Mouse (Mus musculus): ENCODE measurements around the gene Ppp1r9b. TPM values are rescaled to one million over a fixed set of nuclear protein-coding genes. Genes with fewer than 3 reads are reported as not detected.
A peak's percentile ranks its signal among the peaks of the same experiment; 100 is the strongest.

Ppp1r9b gene
- total and polyA plus RNA-seq, 2 experiments from 2014 or later = 20.4 to 217 TPM

- no peak for TF ChIP-seq CTCF (IDR thresholded peaks at IDR 0.05)
- H3K4me2 ChIP-seq (ENCODE audit: low read depth, low read length, poor library complexity, severe bottlenecking) = peak overlapping the region; percentile 98
- ATAC-seq (ENCODE audit: low FRiP score) = no peak
- no peaks in the 10 kb centered on the region for H3K9me3 ChIP-seq (ENCODE audit: low read length)
- 18% methylated on average over 10 of the region's 10 CpGs for WGBS
- peak overlapping the region; percentile 93 for H3K27ac ChIP-seq (ENCODE audit: low read depth, low read length)
- no peaks in the 10 kb centered on the region for H3K36me3 ChIP-seq (ENCODE audit: insufficient read depth, low read length)
- DNase-seq (ENCODE audit: low spot score) = no peak
- H3K9ac ChIP-seq (replicated peaks; ENCODE audit: low read length, poor library complexity, severe bottlenecking) = peak overlapping the region; percentile 73
- peak overlapping the region; percentile 94 for H3K4me3 ChIP-seq (ENCODE audit: low read depth, low read length)
- no peaks in the 10 kb centered on the region for H3K27me3 ChIP-seq (ENCODE audit: insufficient read depth, low read length)
- H3K4me1 ChIP-seq (ENCODE audit: insufficient read depth, low read length) = peaks cover 24% of the 10 kb centered on the region
Measured at GRCm38 (mm10) chr11:94988780-94989561, 1.9 kb upstream of the Ppp1r9b start.

- DNase-seq (ENCODE audit: low spot score) (peak; percentile 95), ATAC-seq (ENCODE audit: low FRiP score) (peak; percentile 58)
- H3K4me3 ChIP-seq (ENCODE audit: low read depth, low read length) = peak overlapping the region; percentile 94
- H3K27ac ChIP-seq (ENCODE audit: low read depth, low read length) = peak overlapping the region; percentile 93
- under 1% methylated on average over 11 of the region's 12 CpGs for WGBS
- H3K27me3 ChIP-seq (ENCODE audit: insufficient read depth, low read length) = no peaks in the 10 kb centered on the region
- H3K9ac ChIP-seq (replicated peaks; ENCODE audit: low read length, poor library complexity, severe bottlenecking) = peak overlapping the region; percentile 73
- H3K36me3 ChIP-seq (ENCODE audit: insufficient read depth, low read length) = no peaks in the 10 kb centered on the region
- TF ChIP-seq CTCF (IDR thresholded peaks at IDR 0.05) = peak; percentile 3; the same call in 1 of the 2 replicates
- H3K4me2 ChIP-seq (ENCODE audit: low read depth, low read length, poor library complexity, severe bottlenecking) = peak overlapping the region; percentile 98
- peaks cover 29% of the 10 kb centered on the region for H3K4me1 ChIP-seq (ENCODE audit: insufficient read depth, low read length)
- H3K9me3 ChIP-seq (ENCODE audit: low read length) = no peaks in the 10 kb centered on the region
Measured at GRCm38 (mm10) chr11:94989562-94990017, 1.2 kb upstream of the Ppp1r9b start.

- Histone ChIP-seq H3K27me3 (ENCODE audit: insufficient read depth, low read length) (no peaks in the 10 kb centered on the region), H3K9me3 (ENCODE audit: low read length) (no peaks in the 10 kb centered on the region), H3K4me1 (ENCODE audit: insufficient read depth, low read length) (peaks cover 36% of the 10 kb centered on the region), H3K27ac (ENCODE audit: low read depth, low read length) (peak overlapping the region; percentile 93), H3K4me3 (ENCODE audit: low read depth, low read length) (peak overlapping the region; percentile 94), H3K4me2 (ENCODE audit: low read depth, low read length, poor library complexity, severe bottlenecking) (peak overlapping the region; percentile 98), H3K9ac (replicated peaks; ENCODE audit: low read length, poor library complexity, severe bottlenecking) (peak overlapping the region; percentile 91), H3K36me3 (ENCODE audit: insufficient read depth, low read length) (no peaks in the 10 kb centered on the region)
- 40% methylated on average over 6 of the region's 6 CpGs for WGBS
- TF ChIP-seq CTCF (IDR thresholded peaks at IDR 0.05) = no peak
- DNase-seq (ENCODE audit: low spot score) = no peak
- ATAC-seq (ENCODE audit: low FRiP score) = no peak
Measured at GRCm38 (mm10) chr11:94990102-94990748, 610 bp upstream of the Ppp1r9b start.

GRCm38 (mm10) chr11:94991641-94992479 is 1.0 kb downstream of the Ppp1r9b start:
- TF ChIP-seq CTCF (IDR thresholded peaks at IDR 0.05) = no peak
- no peaks in the 10 kb centered on the region for H3K27me3 ChIP-seq (ENCODE audit: insufficient read depth, low read length)
- peak overlapping the region; percentile 93 for H3K27ac ChIP-seq (ENCODE audit: low read depth, low read length)
- H3K9me3 ChIP-seq (ENCODE audit: low read length) = no peaks in the 10 kb centered on the region
- under 1% methylated on average over 92 of the region's 99 CpGs for WGBS
- H3K4me1 ChIP-seq (ENCODE audit: insufficient read depth, low read length) = peaks cover 42% of the 10 kb centered on the region
- H3K36me3 ChIP-seq (ENCODE audit: insufficient read depth, low read length) = peaks cover 8% of the 10 kb centered on the region
- peak overlapping the region; percentile 98 for H3K4me2 ChIP-seq (ENCODE audit: low read depth, low read length, poor library complexity, severe bottlenecking)
- peak overlapping the region; percentile 91 for H3K9ac ChIP-seq (replicated peaks; ENCODE audit: low read length, poor library complexity, severe bottlenecking)
- ATAC-seq (ENCODE audit: low FRiP score) (no peak), DNase-seq (ENCODE audit: low spot score) (peak; percentile 38)
- H3K4me3 ChIP-seq (ENCODE audit: low read depth, low read length) = peak overlapping the region; percentile 94

- ATAC-seq (ENCODE audit: low FRiP score) = no peak
- peak overlapping the region; percentile 32; the same call in 1 of the 2 replicates for H3K27ac ChIP-seq (ENCODE audit: low read depth, low read length)
Measured at GRCm38 (mm10) chr11:94992480-94992753, 1.6 kb downstream of the Ppp1r9b start.

More at GRCm38 (mm10) chr11:94992480-94992753, 1.6 kb downstream of the Ppp1r9b start:
- WGBS = under 1% methylated on average over 20 of the region's 20 CpGs
- no peaks in the 10 kb centered on the region for H3K9me3 ChIP-seq (ENCODE audit: low read length)
- no peaks in the 10 kb centered on the region for H3K27me3 ChIP-seq (ENCODE audit: insufficient read depth, low read length)
- peak overlapping the region; percentile 94 for H3K4me3 ChIP-seq (ENCODE audit: low read depth, low read length)
- peak overlapping the region; percentile 91 for H3K9ac ChIP-seq (replicated peaks; ENCODE audit: low read length, poor library complexity, severe bottlenecking)
- peaks cover 42% of the 10 kb centered on the region for H3K4me1 ChIP-seq (ENCODE audit: insufficient read depth, low read length)
- H3K36me3 ChIP-seq (ENCODE audit: insufficient read depth, low read length) = peaks cover 13% of the 10 kb centered on the region
- DNase-seq (ENCODE audit: low spot score) = no peak
- H3K4me2 ChIP-seq (ENCODE audit: low read depth, low read length, poor library complexity, severe bottlenecking) = peak overlapping the region; percentile 98
- TF ChIP-seq CTCF (IDR thresholded peaks at IDR 0.05) = no peak

Measured in midbrain, postnatal 0 days (tissue).